8 mouse cellular contexts compared by ENCODE assay signal in genomic region chr16:46008036-46008605, GRCm38 (mm10). TPM values are rescaled to one million over a fixed set of nuclear protein-coding genes. Genes with fewer than 3 reads are reported as not detected.
A peak's percentile ranks its signal among the peaks of the same experiment; 100 is the strongest.
DNase-seq lines count a peak whose midpoint lies in the region; ATAC-seq lines count a peak whose summit lies in the region.
"Had no signal": no experiment of that assay in that cellular context is flagged by ENCODE, and none has a peak within 500 bp of the region (broad histone marks: within the 10 kb centered on the region; RNA-seq: fewer than 3 reads in every experiment).

No protein-coding gene starts in this region.

- H3K4me1 ChIP-seq in midbrain, embryonic 12.5 days: peaks cover 15% of the 10 kb centered on the region
- H3K4me1 ChIP-seq in midbrain, embryonic 11.5 days (ENCODE audit: control insufficient read depth, insufficient read depth, low read length): peaks cover 10% of the 10 kb centered on the region
- no peaks in the 10 kb centered on the region for H3K4me1 ChIP-seq in neural tube, embryonic 14.5 days (ENCODE audit: control insufficient read depth, insufficient read depth, low read length)
- peaks cover 2% of the 10 kb centered on the region; the same call in 1 of the 2 replicates for H3K4me1 ChIP-seq in heart, embryonic 11.5 days (ENCODE audit: control insufficient read depth, insufficient read depth, low read length)

- DNase-seq in midbrain, embryonic 11.5 days (ENCODE audit: low spot score, missing footprints): no peak
- DNase-seq in cerebellum, postnatal 25 days: peak; percentile 38 to 64
- peak; percentile 8 for DNase-seq in kidney, postnatal 14 days
- DNase-seq in frontal cortex, postnatal 25 days (ENCODE audit: low spot score in 2 of 2): no peak
- DNase-seq: gastrocnemius, postnatal 14 days had no signal

- no peak for ATAC-seq in midbrain, embryonic 12.5 days (ENCODE audit: low FRiP score, low read depth)
- ATAC-seq in midbrain, embryonic 11.5 days (ENCODE audit: low FRiP score): no peak
- no peak for ATAC-seq in neural tube, embryonic 14.5 days (ENCODE audit: low read depth)
- no peak for ATAC-seq in heart, embryonic 11.5 days (replicated peaks; ENCODE audit: insufficient number of reproducible peaks, low FRiP score, low TSS enrichment)

- H3K27me3 ChIP-seq in midbrain, embryonic 12.5 days: no peaks in the 10 kb centered on the region
- H3K27me3 ChIP-seq in midbrain, embryonic 11.5 days (ENCODE audit: control insufficient read depth, insufficient read depth, low read length): no peaks in the 10 kb centered on the region
- H3K27me3 ChIP-seq in neural tube, embryonic 14.5 days (ENCODE audit: control insufficient read depth, insufficient read depth, low read length): no peaks in the 10 kb centered on the region
- no peaks in the 10 kb centered on the region for H3K27me3 ChIP-seq in heart, embryonic 11.5 days (ENCODE audit: control insufficient read depth, insufficient read depth, low read length)

- WGBS in midbrain, embryonic 12.5 days: 88% methylated on average over 5 of the region's 5 CpGs
- WGBS in midbrain, embryonic 11.5 days: 89% methylated on average over 5 of the region's 5 CpGs
- 65% methylated on average over 5 of the region's 5 CpGs for WGBS in neural tube, embryonic 14.5 days
- 78% methylated on average over 5 of the region's 5 CpGs for WGBS in heart, embryonic 11.5 days (ENCODE audit: insufficient replicate concordance)

- no peaks in the 10 kb centered on the region for H3K36me3 ChIP-seq in midbrain, embryonic 12.5 days
- H3K36me3 ChIP-seq in midbrain, embryonic 11.5 days (ENCODE audit: control insufficient read depth, insufficient read depth, low read length): no peaks in the 10 kb centered on the region
- no peaks in the 10 kb centered on the region for H3K36me3 ChIP-seq in neural tube, embryonic 14.5 days (ENCODE audit: control insufficient read depth, insufficient read depth, low read length)
- no peaks in the 10 kb centered on the region for H3K36me3 ChIP-seq in heart, embryonic 11.5 days (ENCODE audit: control insufficient read depth, insufficient read depth, low read length)

- H3K27ac ChIP-seq in midbrain, embryonic 12.5 days (replicated peaks): no peak overlapping the region
- H3K27ac ChIP-seq in midbrain, embryonic 11.5 days (ENCODE audit: low read depth, low read length): no peak overlapping the region
- H3K27ac ChIP-seq in neural tube, embryonic 14.5 days (ENCODE audit: low read depth, low read length): no peak overlapping the region
- no peak overlapping the region for H3K27ac ChIP-seq in heart, embryonic 11.5 days (ENCODE audit: low read depth, low read length)

- H3K9ac ChIP-seq in midbrain, embryonic 12.5 days (replicated peaks): no peak overlapping the region
- no peak overlapping the region for H3K9ac ChIP-seq in midbrain, embryonic 11.5 days (ENCODE audit: low read length)
- H3K9ac ChIP-seq in neural tube, embryonic 14.5 days (replicated peaks; ENCODE audit: low read depth, low read length): no peak overlapping the region
- no peak overlapping the region for H3K9ac ChIP-seq in heart, embryonic 11.5 days (ENCODE audit: low read depth, low read length)

- H3K9me3 ChIP-seq in midbrain, embryonic 12.5 days: no peaks in the 10 kb centered on the region
- H3K9me3 ChIP-seq in midbrain, embryonic 11.5 days (ENCODE audit: control insufficient read depth, low read length): no peaks in the 10 kb centered on the region
- no peaks in the 10 kb centered on the region for H3K9me3 ChIP-seq in neural tube, embryonic 14.5 days (ENCODE audit: control insufficient read depth, low read length)
- H3K9me3 ChIP-seq in heart, embryonic 11.5 days (replicated peaks; ENCODE audit: control insufficient read depth, low read length): no peaks in the 10 kb centered on the region

- no peak overlapping the region for H3K4me3 ChIP-seq in midbrain, embryonic 12.5 days
- H3K4me3 ChIP-seq in midbrain, embryonic 11.5 days (ENCODE audit: low read depth, low read length): no peak overlapping the region
- H3K4me3 ChIP-seq in neural tube, embryonic 14.5 days (ENCODE audit: low read depth, low read length): peak overlapping the region; percentile 65; the same call in 1 of the 2 replicates
- no peak overlapping the region for H3K4me3 ChIP-seq in heart, embryonic 11.5 days (ENCODE audit: low read depth, low read length)

- H3K4me2 ChIP-seq in midbrain, embryonic 12.5 days (replicated peaks): 0 out of 2 replicates have a peak overlapping the region, but pooled peaks have one; percentile 79
- H3K4me2 ChIP-seq in midbrain, embryonic 11.5 days: no peak overlapping the region
- H3K4me2 ChIP-seq in neural tube, embryonic 14.5 days (ENCODE audit: low read depth, low read length): peak overlapping the region; percentile 91
- H3K4me2 ChIP-seq in heart, embryonic 11.5 days: no peak overlapping the region

RNA-seq across cellular contexts. Expression of gene Plcxd2, which starts 1.9 kb away (rescaled TPM):
- polyA plus RNA-seq in midbrain, embryonic 12.5 days (2016; fragmentation: Nextera tagmentation; extraction: Ambion mirVana): 5.6 and 5.9 TPM in 2 replicates
- 3.1 and 3.4 TPM in 2 replicates for polyA plus RNA-seq in midbrain, embryonic 11.5 days (2014; fragmentation: Nextera tagmentation; extraction: Ambion mirVana)
- 14.0 and 15.1 TPM in 2 replicates for polyA plus RNA-seq in neural tube, embryonic 14.5 days (2014; fragmentation: Nextera tagmentation; extraction: Ambion mirVana)
- polyA plus RNA-seq in heart, embryonic 11.5 days (2014; fragmentation: Nextera tagmentation; extraction: Ambion mirVana): 0.49 and 0.83 TPM in 2 replicates

RNA-seq across cellular contexts. Expression of gene Phldb2, which starts 54.7 kb away (rescaled TPM):
- 33.4 and 42.6 TPM in 2 replicates for polyA plus RNA-seq in midbrain, embryonic 12.5 days (2016; fragmentation: Nextera tagmentation; extraction: Ambion mirVana)
- polyA plus RNA-seq in midbrain, embryonic 11.5 days (2014; fragmentation: Nextera tagmentation; extraction: Ambion mirVana): 28.2 and 29.0 TPM in 2 replicates
- 4.2 and 9.9 TPM in 2 replicates for polyA plus RNA-seq in neural tube, embryonic 14.5 days (2014; fragmentation: Nextera tagmentation; extraction: Ambion mirVana)
- 37.3 and 38.2 TPM in 2 replicates for polyA plus RNA-seq in heart, embryonic 11.5 days (2014; fragmentation: Nextera tagmentation; extraction: Ambion mirVana)

Comparison
In these comparisons a context has a peak if more than half of its experiments do, and no peak if none do; other contexts are left out.
1. H3K4me2 ChIP-seq: peak in midbrain, embryonic 12.5 days (single experiment) and neural tube, embryonic 14.5 days (single experiment); none in midbrain, embryonic 11.5 days (single experiment) and heart, embryonic 11.5 days (single experiment).
2. DNase-seq: peak in cerebellum, postnatal 25 days (2 of 2) and kidney, postnatal 14 days (single experiment); none in midbrain, embryonic 11.5 days (single experiment) and frontal cortex, postnatal 25 days (0 of 2).